Mouse (Mus musculus) sigmoid colon, adult 10 weeks (tissue): ENCODE results near the gene Elfn2. TPM values are rescaled to one million over a fixed set of nuclear protein-coding genes. Genes with fewer than 3 reads are reported as not detected.

Experiments
- polyA plus RNA-seq: library from polyadenylated mRNA; stranded (reverse); fragments of 350-450 nt; fragmentation: Illumina TruSeq; extraction: RNeasy Lipid Tissue Mini Kit (QIAGEN cat#74804); gene quantifications from one replicate; pipeline ENCODE4 v1.2.3, GENCODE M21; 2014; ENCODE audit warnings: low read depth, low replicate concordance

Elfn2 gene
- 0.13 TPM for polyA plus RNA-seq

GRCm38 (mm10) chr15:78718290-78719250 lies at the start of gene Elfn2:
Gene Elfn2 (minus strand): TSS chr15:78718771.

Other genes starting within 250 kb of the Elfn2 start
- gene Il2rb, start 223.5 kb downstream of the Elfn2 start, polyA plus RNA-seq = 0.44 TPM
- 15.3 TPM for gene C1qtnf6, start 187.4 kb downstream of the Elfn2 start, polyA plus RNA-seq
- 0.16 TPM for gene Sstr3, start 174.1 kb downstream of the Elfn2 start, polyA plus RNA-seq
- 1.6 TPM for gene Rac2, start 146.0 kb downstream of the Elfn2 start, polyA plus RNA-seq
- gene Cyth4, start 121.7 kb downstream of the Elfn2 start, polyA plus RNA-seq = 2.1 TPM
- gene Mfng, start 54.7 kb upstream of the Elfn2 start, polyA plus RNA-seq = not detected
- 0.66 TPM for gene Card10, start 84.3 kb upstream of the Elfn2 start, polyA plus RNA-seq
- not detected for gene Cdc42ep1, start 123.9 kb upstream of the Elfn2 start, polyA plus RNA-seq
- 0.95 TPM for gene Lgals2, start 136.8 kb upstream of the Elfn2 start, polyA plus RNA-seq
- 0.66 TPM for gene Gga1, start 158.4 kb upstream of the Elfn2 start, polyA plus RNA-seq
- gene Gm49510, start 180.9 kb upstream of the Elfn2 start, polyA plus RNA-seq = not detected
- 0.85 TPM for gene Sh3bp1, start 181.0 kb upstream of the Elfn2 start, polyA plus RNA-seq
- gene Pdxp, start 195.1 kb upstream of the Elfn2 start, polyA plus RNA-seq = 0.35 TPM
- 2.7 TPM for gene Lgals1, start 208.0 kb upstream of the Elfn2 start, polyA plus RNA-seq
- gene Nol12, start 216.2 kb upstream of the Elfn2 start, polyA plus RNA-seq = 1.6 TPM
- gene Triobp, start 229.0 kb upstream of the Elfn2 start, polyA plus RNA-seq = 2.2 TPM